Mouse (Mus musculus) kidney, postnatal 0 days (tissue): ENCODE results near the gene Gm45062. TPM values are rescaled to one million over a fixed set of nuclear protein-coding genes. Genes with fewer than 3 reads are reported as not detected.

Experiments used
- ATAC-seq: fragments of 200-750 bp; cut with Nextera tagmentation; replicated peaks from 2 replicates; pipeline ENCODE4 v1.8.0; 2017; ENCODE audit warnings: low read depth, moderate number of reproducible peaks, moderate TSS enrichment, moderate library complexity; ENCODE audit not compliant: low FRiP score
- DNase-seq: peaks from one replicate; pipeline ENCODE4 v3.0.0-alpha.2; 2016; ENCODE audit warnings: low spot score
- H3K27ac ChIP-seq: fragments of 300-500 bp; sonication (generic); 2 replicates; pipeline ENCODE4 v1.5.1; 2014; ENCODE audit warnings: mild to moderate bottlenecking
- H3K27me3 ChIP-seq: fragments of 300-500 bp; sonication (generic); 2 replicates; pipeline ENCODE4 v1.6.1; 2014; ENCODE audit warnings: low read length, mixed read lengths; ENCODE audit not compliant: insufficient read depth
- H3K36me3 ChIP-seq: fragments of 300-500 bp; sonication (generic); 2 replicates; pipeline ENCODE4 v1.6.1; 2014; ENCODE audit warnings: low read length, mixed read lengths; ENCODE audit not compliant: insufficient read depth
- H3K4me1 ChIP-seq: fragments of 300-500 bp; sonication (generic); replicated peaks from 2 replicates; pipeline ENCODE4 v1.6.1; 2014; ENCODE audit warnings: antibody characterized with exemption, low read length, mixed read lengths; ENCODE audit not compliant: insufficient read depth
- H3K4me2 ChIP-seq: fragments of 300-500 bp; sonication (generic); 2 replicates; pipeline ENCODE4 v1.6.1; 2014; ENCODE audit warnings: mild to moderate bottlenecking, low read length, moderate library complexity, mixed read lengths
- H3K4me3 ChIP-seq: fragments of 300-500 bp; sonication (generic); replicated peaks from 2 replicates; pipeline ENCODE4 v1.5.1; 2014; ENCODE audit warnings: low read depth, low read length
- H3K9ac ChIP-seq: fragments of 300-500 bp; sonication (generic); 2 replicates; pipeline ENCODE4 v1.6.1; 2014; ENCODE audit warnings: low read depth, low read length
- H3K9me3 ChIP-seq: fragments of 300-500 bp; sonication (generic); replicated peaks from 2 replicates; pipeline ENCODE4 v1.6.1; 2016; ENCODE audit warnings: low read length, inconsistent platforms, mixed read lengths
- CTCF ChIP-seq: IDR thresholded peaks from 2 replicates; pipeline ENCODE4 v1.5.1; 2016; ENCODE audit warnings: antibody characterized with exemption, low read depth, mild to moderate bottlenecking, moderate library complexity
- WGBS: fragments of 180-500 bp; shearing (Covaris S2); extraction: QIAGEN DNeasy Blood & Tissue Kit; methylation state at CpG from one replicate; pipeline ENCODE4 v1.1.7; 2014; 5-methylcytosine and 5-hydroxymethylcytosine counted together
- polyA plus RNA-seq: library from polyadenylated mRNA; unstranded; fragments of >200 nt; fragmentation: Nextera tagmentation; extraction: Ambion mirVana; gene quantifications from 2 replicates; pipeline ENCODE4 v1.2.1, GENCODE M21; 2015

The Gm45062 gene
- polyA plus RNA-seq, 1 experiment from 2014 or later: 5.0 TPM

GRCm38 (mm10) chr6:8509551-8509950 is 250.3 kb downstream of the Gm45062 start, which contains the start of gene Glcci1:
Gene Glcci1, plus strand, starts transcription at chr6:8509600.
- Histone ChIP-seq H3K9ac (peak within 1 kb of the TSS; percentile 96), H3K9me3 (no peaks in the 10 kb centered on the region), H3K4me3 (peak within 1 kb of the TSS; percentile 91), H3K4me2 (peak within 1 kb of the TSS; percentile 72), H3K4me1 (0 out of 2 replicates have a peak, but pooled peaks cover 10% of the 10 kb centered on the region), H3K27ac (peak within 1 kb of the TSS; percentile 97), H3K36me3 (no peaks in the 10 kb centered on the region), H3K27me3 (no peaks in the 10 kb centered on the region)
- WGBS: 1% methylated on average over 23 of the region's 69 CpGs
- TF ChIP-seq CTCF: no peak
- peak; percentile 66 for DNase-seq
- peak; percentile 82 for ATAC-seq

DNA sequence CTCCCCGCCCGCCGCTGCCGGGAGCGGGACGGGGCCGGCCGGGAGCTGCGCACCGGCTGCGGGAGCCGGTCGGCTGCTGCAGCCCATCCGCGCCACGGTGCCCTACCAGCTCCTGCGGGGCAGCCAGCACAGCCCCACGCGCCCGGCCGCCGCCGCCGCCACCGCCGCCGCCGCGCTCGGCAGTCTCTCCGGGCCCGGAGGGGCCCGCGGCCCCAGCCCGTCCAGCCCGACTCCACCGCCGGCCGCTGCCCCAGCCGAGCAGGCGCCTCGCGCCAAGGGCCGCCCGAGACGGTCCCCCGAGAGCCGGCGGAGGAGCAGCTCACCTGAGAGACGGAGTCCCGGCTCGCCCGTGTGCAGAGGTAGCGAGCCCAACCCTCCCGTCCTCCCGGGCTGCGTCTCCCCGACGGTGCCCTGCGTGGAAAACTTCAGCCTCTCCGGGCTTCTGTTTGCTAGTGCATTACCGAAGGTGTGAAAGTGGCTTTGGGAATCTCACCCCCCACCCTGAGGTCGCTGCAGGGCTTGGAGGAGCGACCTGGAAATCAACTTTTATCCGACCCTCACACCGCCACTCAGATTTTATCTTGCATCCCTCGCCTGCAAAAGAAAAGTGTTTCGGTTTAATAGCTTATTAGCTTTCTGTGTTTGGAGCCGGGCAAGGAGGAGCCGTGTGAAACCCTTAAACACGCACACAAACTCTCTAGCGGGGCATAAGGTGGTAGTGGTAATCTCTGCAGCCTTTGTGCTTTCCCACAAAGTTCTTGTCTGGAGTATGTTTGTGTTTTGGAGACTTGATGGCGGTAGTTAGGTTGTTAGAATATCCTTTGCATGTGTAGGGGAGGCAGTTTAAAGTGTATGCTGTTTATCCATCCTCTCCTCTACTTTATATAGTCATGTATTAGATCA is 251.0 kb downstream of the Gm45062 start:
- peak overlapping the region; percentile 97 for H3K27ac ChIP-seq
- H3K4me3 ChIP-seq: peak overlapping the region; percentile 91
- H3K9ac ChIP-seq: peak overlapping the region; percentile 96
- no peaks in the 10 kb centered on the region for H3K27me3 ChIP-seq
- TF ChIP-seq CTCF: no peak
- H3K9me3 ChIP-seq: no peaks in the 10 kb centered on the region
- peak; percentile 14; the same call in 1 of the 2 replicates for ATAC-seq
- peak overlapping the region; percentile 72 for H3K4me2 ChIP-seq
- 0 out of 2 replicates have a peak, but pooled peaks cover 10% of the 10 kb centered on the region for H3K4me1 ChIP-seq
- no peaks in the 10 kb centered on the region for H3K36me3 ChIP-seq
- DNase-seq: peak; percentile 59
- WGBS: under 1% methylated on average over 57 of the region's 73 CpGs

DNA sequence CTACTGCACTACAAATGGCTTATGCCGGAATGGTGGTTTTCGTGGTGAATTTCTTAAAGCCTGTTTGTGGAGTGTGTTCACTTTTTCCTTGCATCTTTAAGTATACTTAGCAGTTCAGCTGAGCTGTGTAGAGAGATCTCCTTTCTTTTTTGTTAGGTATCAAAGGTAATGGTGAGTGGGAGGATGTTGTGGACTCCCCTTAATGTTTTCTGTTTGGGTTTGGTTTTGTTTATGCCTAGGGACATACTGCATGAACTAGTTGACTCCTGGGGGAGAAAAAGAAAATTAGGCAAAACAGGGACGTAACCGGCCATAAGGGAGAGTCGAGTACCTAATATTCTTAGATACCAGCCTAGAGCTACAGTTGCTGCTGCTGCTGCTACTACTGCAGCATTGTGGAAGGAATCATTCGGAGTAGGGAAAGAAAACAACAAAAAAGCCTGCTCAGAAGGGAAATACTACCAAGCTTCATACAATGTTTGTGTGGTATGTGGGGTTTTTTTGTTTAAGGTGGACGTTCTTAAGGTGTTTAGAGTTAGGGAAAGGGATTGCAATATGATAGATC is 251.7 kb downstream of the Gm45062 start:
- Histone ChIP-seq H3K9ac (peak overlapping the region; percentile 96), H3K27ac (peak overlapping the region; percentile 97; the same call in 1 of the 2 replicates), H3K36me3 (no peaks in the 10 kb centered on the region), H3K4me3 (peak overlapping the region; percentile 91), H3K27me3 (no peaks in the 10 kb centered on the region), H3K4me2 (peak overlapping the region; percentile 72), H3K9me3 (no peaks in the 10 kb centered on the region), H3K4me1 (0 out of 2 replicates have a peak, but pooled peaks cover 10% of the 10 kb centered on the region)
- DNase-seq: peak; percentile 54
- 3% methylated on average over 7 of the region's 7 CpGs for WGBS
- TF ChIP-seq CTCF: no peak
- no peak for ATAC-seq

DNA sequence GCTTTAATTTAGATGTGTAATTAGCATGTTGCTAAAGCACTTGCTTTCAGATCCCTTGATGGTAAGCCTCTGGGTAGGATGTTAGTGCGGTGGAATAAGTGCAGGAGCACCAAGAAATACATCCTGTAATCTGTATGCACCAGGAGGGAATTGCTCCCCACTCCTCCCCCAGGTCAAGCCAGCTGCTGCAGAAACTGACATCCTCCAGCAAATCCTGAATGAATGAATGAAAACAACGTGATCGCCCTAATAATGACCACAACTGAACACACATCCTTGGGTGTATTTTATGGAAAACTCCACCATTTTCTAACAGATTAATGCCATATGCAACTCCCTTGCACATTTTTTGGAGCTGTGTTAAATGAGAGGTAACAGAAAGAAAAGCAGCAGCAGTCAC is 252.2 kb downstream of the Gm45062 start:
- Histone ChIP-seq H3K27me3 (no peaks in the 10 kb centered on the region), H3K9me3 (no peaks in the 10 kb centered on the region), H3K36me3 (no peaks in the 10 kb centered on the region), H3K4me2 (peak overlapping the region; percentile 72), H3K4me1 (0 out of 2 replicates have a peak, but pooled peaks cover 10% of the 10 kb centered on the region), H3K4me3 (peak overlapping the region; percentile 91), H3K9ac (0 out of 2 replicates have a peak overlapping the region, but pooled peaks have one; percentile 19), H3K27ac (no peak overlapping the region)
- DNase-seq: peak; percentile 34
- ATAC-seq: no peak
- 18% methylated on average over 3 of the region's 3 CpGs for WGBS
- no peak for TF ChIP-seq CTCF

- ATAC-seq (no peak), DNase-seq (peak; percentile 28)
- H3K27me3 ChIP-seq: no peaks in the 10 kb centered on the region
- TF ChIP-seq CTCF: no peak
- no peaks in the 10 kb centered on the region for H3K36me3 ChIP-seq
- no peak overlapping the region for H3K9ac ChIP-seq
- H3K27ac ChIP-seq: no peak overlapping the region
- 0 out of 2 replicates have a peak, but pooled peaks cover 10% of the 10 kb centered on the region for H3K4me1 ChIP-seq
- H3K9me3 ChIP-seq: no peaks in the 10 kb centered on the region
- WGBS: 28% methylated on average over 8 of the region's 8 CpGs
- peak overlapping the region; percentile 72 for H3K4me2 ChIP-seq
- peak overlapping the region; percentile 91 for H3K4me3 ChIP-seq
Observed at GRCm38 (mm10) chr6:8512416-8512815, 253.2 kb downstream of the Gm45062 start.

DNA sequence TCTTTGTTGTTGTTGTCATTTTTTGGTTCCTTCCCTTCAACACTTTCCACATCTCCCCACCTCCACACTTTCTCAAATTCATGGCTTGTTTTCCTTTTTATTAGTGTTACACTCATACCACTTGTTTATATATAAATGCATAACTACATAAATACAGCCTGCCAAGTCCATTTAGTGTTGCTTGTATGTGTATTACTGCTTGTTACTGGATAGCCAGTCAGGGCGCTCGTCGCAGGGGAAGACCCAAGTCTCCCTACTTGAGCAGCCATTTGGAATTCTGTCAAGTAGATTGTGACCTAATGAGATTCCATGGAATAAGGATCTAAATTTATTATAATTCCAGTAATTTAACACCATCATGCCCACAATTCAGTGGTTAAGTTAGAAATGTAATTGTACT is 260.4 kb downstream of the Gm45062 start:
- ATAC-seq (no peak), DNase-seq (no peak)
- H3K4me2 ChIP-seq: no peak overlapping the region
- H3K27ac ChIP-seq: no peak overlapping the region
- WGBS: 73% methylated on average over 3 of the region's 3 CpGs
- TF ChIP-seq CTCF: no peak
- H3K9ac ChIP-seq: no peak overlapping the region
- no peaks in the 10 kb centered on the region for H3K27me3 ChIP-seq
- H3K9me3 ChIP-seq: no peaks in the 10 kb centered on the region
- no peaks in the 10 kb centered on the region for H3K4me1 ChIP-seq
- H3K36me3 ChIP-seq: no peaks in the 10 kb centered on the region
- H3K4me3 ChIP-seq: no peak overlapping the region
